Mouse (Mus musculus): Measurements from ENCODE around the gene Ap2a1. TPM values are rescaled to one million over a fixed set of nuclear protein-coding genes. Genes with fewer than 3 reads are reported as not detected.

Ap2a1 gene
- polyA plus RNA-seq, 1 experiment from 2014 or later: 73.5 TPM

GRCm38 (mm10) chr7:44863210-44863609 is 66.1 kb downstream of the Ap2a1 start:
- Histone ChIP-seq H3K4me3 (ENCODE audit: low read depth, low read length) (no peak overlapping the region), H3K4me1 (ENCODE audit: control insufficient read depth, insufficient read depth, low read length) (peaks cover 29% of the 10 kb centered on the region), H3K27ac (replicated peaks; ENCODE audit: low read depth, low read length) (no peak overlapping the region), H3K4me2 (ENCODE audit: low read depth, low read length) (no peak overlapping the region), H3K9me3 (ENCODE audit: control insufficient read depth, low read length) (no peaks in the 10 kb centered on the region), H3K9ac (ENCODE audit: low read depth, low read length) (no peak overlapping the region), H3K36me3 (ENCODE audit: control insufficient read depth, insufficient read depth, low read length) (peaks cover 63% of the 10 kb centered on the region), H3K27me3 (replicated peaks; ENCODE audit: control insufficient read depth, insufficient read depth, low read length) (no peaks in the 10 kb centered on the region)
- no peak for DNase-seq (ENCODE audit: low spot score)
- no peak for ATAC-seq (ENCODE audit: low read depth)
- 87% methylated on average over 14 of the region's 14 CpGs for WGBS

DNA sequence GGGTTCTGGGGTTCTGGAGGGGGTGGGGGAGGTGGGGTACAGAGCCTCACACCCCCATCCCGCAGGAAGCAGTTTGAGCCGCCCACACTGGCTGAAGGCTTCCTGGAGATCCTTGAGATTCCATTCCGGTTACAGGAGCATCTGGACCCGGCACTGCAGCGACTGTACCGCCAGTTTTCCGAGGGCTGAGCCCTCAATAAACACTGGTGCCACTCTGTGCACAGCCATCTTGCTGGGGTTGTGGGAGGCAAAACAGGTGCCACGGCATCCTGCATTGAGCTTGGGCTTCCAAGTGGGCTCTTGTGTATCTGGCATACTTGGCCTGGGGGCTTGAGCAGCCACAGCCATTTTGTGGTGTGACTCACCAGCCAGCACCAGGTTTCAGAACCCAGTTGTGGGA is 66.9 kb downstream of the Ap2a1 start:
- DNase-seq (ENCODE audit: low spot score) (no peak), ATAC-seq (ENCODE audit: low read depth) (no peak)
- peaks cover 26% of the 10 kb centered on the region for H3K4me1 ChIP-seq (ENCODE audit: control insufficient read depth, insufficient read depth, low read length)
- H3K4me2 ChIP-seq (ENCODE audit: low read depth, low read length): no peak overlapping the region
- 79% methylated on average over 8 of the region's 8 CpGs for WGBS
- no peak overlapping the region for H3K9ac ChIP-seq (ENCODE audit: low read depth, low read length)
- H3K4me3 ChIP-seq (ENCODE audit: low read depth, low read length): no peak overlapping the region
- peaks cover 63% of the 10 kb centered on the region for H3K36me3 ChIP-seq (ENCODE audit: control insufficient read depth, insufficient read depth, low read length)
- no peaks in the 10 kb centered on the region for H3K9me3 ChIP-seq (ENCODE audit: control insufficient read depth, low read length)
- no peak overlapping the region for H3K27ac ChIP-seq (replicated peaks; ENCODE audit: low read depth, low read length)
- H3K27me3 ChIP-seq (replicated peaks; ENCODE audit: control insufficient read depth, insufficient read depth, low read length): no peaks in the 10 kb centered on the region

DNA sequence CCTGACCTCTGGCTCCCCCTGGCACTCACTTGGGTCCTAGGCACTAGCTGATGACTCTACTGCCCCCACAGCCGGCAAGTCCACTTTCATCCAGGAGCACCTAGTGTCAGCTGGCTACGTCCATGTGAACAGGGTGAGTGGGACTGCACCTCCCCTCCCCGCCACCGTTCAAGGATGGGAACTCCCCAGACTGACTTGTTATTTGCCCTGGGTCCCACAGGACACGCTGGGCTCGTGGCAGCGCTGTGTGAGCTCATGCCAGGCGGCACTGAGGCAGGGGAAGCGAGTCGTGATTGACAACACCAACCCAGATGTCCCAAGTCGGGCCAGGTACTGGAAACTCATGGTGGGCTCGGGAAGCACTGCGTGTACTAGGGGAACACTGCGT is 67.9 kb downstream of the Ap2a1 start:
- Histone ChIP-seq H3K36me3 (ENCODE audit: control insufficient read depth, insufficient read depth, low read length) (peaks cover 56% of the 10 kb centered on the region), H3K27me3 (replicated peaks; ENCODE audit: control insufficient read depth, insufficient read depth, low read length) (no peaks in the 10 kb centered on the region), H3K4me3 (ENCODE audit: low read depth, low read length) (no peak overlapping the region), H3K27ac (replicated peaks; ENCODE audit: low read depth, low read length) (no peak overlapping the region; the same call in 1 of the 2 replicates), H3K9me3 (ENCODE audit: control insufficient read depth, low read length) (no peaks in the 10 kb centered on the region), H3K9ac (ENCODE audit: low read depth, low read length) (no peak overlapping the region), H3K4me1 (ENCODE audit: control insufficient read depth, insufficient read depth, low read length) (peaks cover 20% of the 10 kb centered on the region), H3K4me2 (ENCODE audit: low read depth, low read length) (no peak overlapping the region)
- no peak for DNase-seq (ENCODE audit: low spot score)
- WGBS: 84% methylated on average over 14 of the region's 14 CpGs
- no peak for ATAC-seq (ENCODE audit: low read depth)

- Histone ChIP-seq H3K36me3 (ENCODE audit: control insufficient read depth, insufficient read depth, low read length) (peaks cover 50% of the 10 kb centered on the region), H3K27me3 (replicated peaks; ENCODE audit: control insufficient read depth, insufficient read depth, low read length) (no peaks in the 10 kb centered on the region), H3K4me1 (ENCODE audit: control insufficient read depth, insufficient read depth, low read length) (peaks cover 17% of the 10 kb centered on the region), H3K9ac (ENCODE audit: low read depth, low read length) (no peak overlapping the region; the same call in 1 of the 2 replicates), H3K27ac (replicated peaks; ENCODE audit: low read depth, low read length) (peak overlapping the region; percentile 49), H3K9me3 (ENCODE audit: control insufficient read depth, low read length) (no peaks in the 10 kb centered on the region), H3K4me3 (ENCODE audit: low read depth, low read length) (no peak overlapping the region), H3K4me2 (ENCODE audit: low read depth, low read length) (no peak overlapping the region)
- DNase-seq (ENCODE audit: low spot score): peak; percentile 65
- ATAC-seq (ENCODE audit: low read depth): peak; percentile 38; the same call in 1 of the 2 replicates
- WGBS: 60% methylated on average over 20 of the region's 22 CpGs
These were observed 68.5 kb downstream of the Ap2a1 start for GRCm38 (mm10) chr7:44860576-44861428.

DNA sequence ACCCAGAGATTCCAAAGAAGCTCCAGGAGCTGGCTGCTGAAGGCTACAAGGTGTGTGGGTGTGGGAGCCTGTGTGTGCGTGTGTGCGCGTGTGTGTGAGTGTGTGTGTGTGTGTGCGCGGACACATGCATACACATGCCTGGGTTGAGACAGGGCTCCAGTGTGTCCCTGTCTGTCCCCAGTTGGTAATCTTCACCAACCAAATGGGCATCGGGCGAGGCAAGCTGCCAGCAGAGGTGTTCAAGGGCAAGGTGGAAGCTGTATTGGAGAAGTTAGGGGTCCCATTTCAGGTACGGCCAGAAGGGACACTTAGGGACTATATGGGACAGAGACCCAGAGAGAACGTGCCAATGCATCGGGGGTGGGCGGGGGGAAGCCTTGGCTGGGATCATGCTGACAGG is 69.4 kb downstream of the Ap2a1 start:
- Histone ChIP-seq H3K9me3 (ENCODE audit: control insufficient read depth, low read length) (no peaks in the 10 kb centered on the region), H3K9ac (ENCODE audit: low read depth, low read length) (no peak overlapping the region), H3K4me1 (ENCODE audit: control insufficient read depth, insufficient read depth, low read length) (peaks cover 19% of the 10 kb centered on the region), H3K36me3 (ENCODE audit: control insufficient read depth, insufficient read depth, low read length) (peaks cover 41% of the 10 kb centered on the region), H3K27me3 (replicated peaks; ENCODE audit: control insufficient read depth, insufficient read depth, low read length) (no peaks in the 10 kb centered on the region), H3K4me3 (ENCODE audit: low read depth, low read length) (no peak overlapping the region), H3K4me2 (ENCODE audit: low read depth, low read length) (no peak overlapping the region), H3K27ac (replicated peaks; ENCODE audit: low read depth, low read length) (no peak overlapping the region)
- WGBS: 90% methylated on average over 11 of the region's 11 CpGs
- DNase-seq (ENCODE audit: low spot score) (no peak), ATAC-seq (ENCODE audit: low read depth) (no peak)

DNA sequence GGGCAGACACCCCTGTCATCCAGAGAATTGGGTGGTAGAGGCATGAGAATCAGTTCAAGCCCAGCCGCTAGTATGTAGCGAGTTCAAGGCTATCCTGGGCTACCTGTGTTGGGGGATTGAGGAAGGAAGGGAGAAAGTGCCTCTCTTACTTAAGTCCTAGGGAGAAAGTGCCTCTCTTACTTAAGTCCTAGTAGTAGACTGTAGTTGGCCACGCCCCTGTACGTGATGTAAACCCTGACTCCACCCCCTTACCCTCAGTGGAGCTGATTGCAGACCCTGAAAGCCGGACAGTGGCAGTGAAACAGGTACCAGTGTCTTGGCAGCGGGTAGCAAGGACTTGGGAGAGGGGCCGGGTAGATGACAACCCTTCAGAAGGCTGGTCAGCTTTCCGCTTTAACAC is 71.4 kb downstream of the Ap2a1 start:
- Histone ChIP-seq H3K27ac (replicated peaks; ENCODE audit: low read depth, low read length) (no peak overlapping the region), H3K9ac (ENCODE audit: low read depth, low read length) (peak overlapping the region; percentile 89), H3K36me3 (ENCODE audit: control insufficient read depth, insufficient read depth, low read length) (peaks cover 29% of the 10 kb centered on the region), H3K9me3 (ENCODE audit: control insufficient read depth, low read length) (no peaks in the 10 kb centered on the region), H3K4me1 (ENCODE audit: control insufficient read depth, insufficient read depth, low read length) (peaks cover 30% of the 10 kb centered on the region), H3K4me3 (ENCODE audit: low read depth, low read length) (peak overlapping the region; percentile 77), H3K4me2 (ENCODE audit: low read depth, low read length) (peak overlapping the region; percentile 97), H3K27me3 (replicated peaks; ENCODE audit: control insufficient read depth, insufficient read depth, low read length) (no peaks in the 10 kb centered on the region)
- peak; percentile 52 for DNase-seq (ENCODE audit: low spot score)
- WGBS: 30% methylated on average over 8 of the region's 8 CpGs
- no peak for ATAC-seq (ENCODE audit: low read depth)

DNA sequence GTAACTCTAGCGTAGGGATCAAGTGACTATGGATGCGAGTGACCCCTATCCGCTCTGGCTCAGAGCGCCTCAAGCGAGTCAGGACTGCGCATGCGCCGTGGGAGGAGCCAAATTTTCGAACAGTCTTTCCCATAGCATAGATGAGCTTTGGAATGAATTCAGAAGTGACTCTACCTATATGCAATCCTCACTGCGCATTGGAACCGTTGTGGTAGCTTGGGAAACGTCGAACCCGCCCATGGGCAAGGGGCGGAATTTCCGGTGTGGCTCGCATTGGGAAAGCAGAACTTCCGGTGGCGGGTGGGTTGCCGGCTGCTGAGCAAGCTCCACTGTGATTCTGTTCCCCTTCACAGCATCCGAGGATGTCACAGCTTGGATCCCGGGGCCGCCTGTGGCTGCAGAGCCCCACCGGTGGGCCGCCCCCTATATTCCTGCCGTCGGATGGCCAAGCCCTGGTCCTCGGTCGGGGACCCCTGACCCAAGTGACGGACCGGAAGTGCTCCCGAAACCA is 72.2 kb downstream of the Ap2a1 start, which contains the start of gene Pnkp:
Gene Pnkp, plus strand, starts transcription at position 98 of the 511 bp plus-strand sequence.
- peaks cover 30% of the 10 kb centered on the region for H3K4me1 ChIP-seq (ENCODE audit: control insufficient read depth, insufficient read depth, low read length)

GRCm38 (mm10) chr7:44856265-44856916 is 72.9 kb downstream of the Ap2a1 start:
- DNase-seq (ENCODE audit: low spot score) (no peak), ATAC-seq (ENCODE audit: low read depth) (no peak)
- H3K9ac ChIP-seq (ENCODE audit: low read depth, low read length): peak overlapping the region; percentile 89; the same call in 1 of the 2 replicates
- peak overlapping the region; percentile 77 for H3K4me3 ChIP-seq (ENCODE audit: low read depth, low read length)
- H3K27ac ChIP-seq (replicated peaks; ENCODE audit: low read depth, low read length): peak overlapping the region; percentile 85
- no peaks in the 10 kb centered on the region for H3K27me3 ChIP-seq (replicated peaks; ENCODE audit: control insufficient read depth, insufficient read depth, low read length)
- peaks cover 23% of the 10 kb centered on the region; the same call in 1 of the 2 replicates for H3K36me3 ChIP-seq (ENCODE audit: control insufficient read depth, insufficient read depth, low read length)
- H3K4me2 ChIP-seq (ENCODE audit: low read depth, low read length): peak overlapping the region; percentile 97
- 63% methylated on average over 9 of the region's 9 CpGs for whole genome bisulfite sequencing
- H3K4me1 ChIP-seq (ENCODE audit: control insufficient read depth, insufficient read depth, low read length): peaks cover 30% of the 10 kb centered on the region
- H3K9me3 ChIP-seq (ENCODE audit: control insufficient read depth, low read length): no peaks in the 10 kb centered on the region

More for the DNA sequence above, 72.2 kb downstream of the Ap2a1 start, which contains the start of gene Pnkp:
- WGBS: 2% methylated on average over 32 of the region's 32 CpGs
- H3K27me3 ChIP-seq (replicated peaks; ENCODE audit: control insufficient read depth, insufficient read depth, low read length): no peaks in the 10 kb centered on the region
- H3K9me3 ChIP-seq (ENCODE audit: control insufficient read depth, low read length): no peaks in the 10 kb centered on the region
- H3K4me2 ChIP-seq (ENCODE audit: low read depth, low read length): peak within 1 kb of the TSS; percentile 97
- ATAC-seq (ENCODE audit: low read depth): peak; percentile 50
- H3K4me3 ChIP-seq (ENCODE audit: low read depth, low read length): peak within 1 kb of the TSS; percentile 77
- H3K27ac ChIP-seq (replicated peaks; ENCODE audit: low read depth, low read length): peak within 1 kb of the TSS; percentile 85
- H3K36me3 ChIP-seq (ENCODE audit: control insufficient read depth, insufficient read depth, low read length): peaks cover 23% of the 10 kb centered on the region
- H3K9ac ChIP-seq (ENCODE audit: low read depth, low read length): peak within 1 kb of the TSS; percentile 89
- DNase-seq (ENCODE audit: low spot score): peak; percentile 95

Data from embryonic facial prominence, embryonic 14.5 days (tissue).